Mouse (Mus musculus) skeletal muscle tissue, adult 2 months (tissue): ENCODE measurements around the gene Slc24a1.
A peak's percentile ranks its signal among the peaks of the same experiment; 100 is the strongest.
"Not testable (repeated sequence)": the region's sequence is repeated elsewhere in the genome, so short reads cannot be mapped to it uniquely, and the experiment has no call there.

ENCODE experiments used
- DNase-seq: peaks from one replicate; pipeline ENCODE4 v3.0.0-alpha.2; 2012; ENCODE audit warnings: low read depth, low spot score

Slc24a1 gene

GRCm38 (mm10) chr9:64951161-64951657 lies at the start of gene Slc24a1:
Slc24a1 (minus strand) TSS chr9:64951607.
- DNase-seq = no peak

- DNase-seq = not testable (repeated sequence)
Measured at GRCm38 (mm10) chr9:64995464-64995863, 44.1 kb upstream of the Slc24a1 start.

GRCm38 (mm10) chr9:64990291-64990690 lies 38.9 kb upstream of the Slc24a1 start:
- no peak for DNase-seq

- no peak for DNase-seq
Measured at GRCm38 (mm10) chr9:64988443-64988842, 37.0 kb upstream of the Slc24a1 start.

GRCm38 (mm10) chr9:64987651-64988050 lies 36.2 kb upstream of the Slc24a1 start:
- no peak for DNase-seq

- no peak for DNase-seq
Measured at GRCm38 (mm10) chr9:64985807-64986206, 34.4 kb upstream of the Slc24a1 start.

GRCm38 (mm10) chr9:64985037-64985794 lies 33.8 kb upstream of the Slc24a1 start:
- no peak for DNase-seq

GRCm38 (mm10) chr9:64981904-64982303 lies 30.5 kb upstream of the Slc24a1 start:
- no peak for DNase-seq

GRCm38 (mm10) chr9:64980548-64980947 lies 29.1 kb upstream of the Slc24a1 start:
- DNase-seq = no peak

- no peak for DNase-seq
Measured at GRCm38 (mm10) chr9:64960978-64961320, 9.5 kb upstream of the Slc24a1 start.

- peak; percentile 89 for DNase-seq
Measured at GRCm38 (mm10) chr9:64960117-64960977, 8.9 kb upstream of the Slc24a1 start, which contains the start of gene Ints14. Ints14 (plus strand) TSS chr9:64960905.

GRCm38 (mm10) chr9:64957276-64957675 lies 5.9 kb upstream of the Slc24a1 start:
- DNase-seq = no peak

GRCm38 (mm10) chr9:64956337-64956736 lies 4.9 kb upstream of the Slc24a1 start:
- no peak for DNase-seq

- no peak for DNase-seq
Measured at GRCm38 (mm10) chr9:64953190-64953589, 1.8 kb upstream of the Slc24a1 start.

GRCm38 (mm10) chr9:64952055-64952454 lies 648 bp upstream of the Slc24a1 start:
- no peak for DNase-seq

- DNase-seq = no peak
Measured at GRCm38 (mm10) chr9:64947483-64948095, 3.8 kb downstream of the Slc24a1 start.

GRCm38 (mm10) chr9:64943997-64944396 lies 7.4 kb downstream of the Slc24a1 start:
- no peak for DNase-seq

GRCm38 (mm10) chr9:64941650-64942049 lies 9.8 kb downstream of the Slc24a1 start:
- DNase-seq = no peak

- no peak for DNase-seq
Measured at GRCm38 (mm10) chr9:64940731-64941346, 10.6 kb downstream of the Slc24a1 start.

GRCm38 (mm10) chr9:64939790-64940189 lies 11.6 kb downstream of the Slc24a1 start:
- no peak for DNase-seq

GRCm38 (mm10) chr9:64939281-64939680 lies 12.1 kb downstream of the Slc24a1 start:
- no peak for DNase-seq

GRCm38 (mm10) chr9:64938535-64938934 lies 12.9 kb downstream of the Slc24a1 start:
- DNase-seq = no peak
